Mouse (Mus musculus) lung, adult 2 months (tissue): ENCODE data around the gene Pofut2.

Experiments
- CTCF ChIP-seq: fragments of 200-500 bp; IDR thresholded peaks from 2 replicates; pipeline ENCODE4 v1.5.1; 2011; ENCODE audit warnings: mild to moderate bottlenecking, low read length, control low read depth; ENCODE audit not compliant: insufficient read depth
- POLR2A ChIP-seq: fragments of 200-500 bp; IDR thresholded peaks from 2 replicates; pipeline ENCODE4 v1.6.1; 2011; ENCODE audit warnings: low read depth, mild to moderate bottlenecking, control low read depth, low read length, borderline replicate concordance; ENCODE audit errors: extremely low read depth

DNA sequence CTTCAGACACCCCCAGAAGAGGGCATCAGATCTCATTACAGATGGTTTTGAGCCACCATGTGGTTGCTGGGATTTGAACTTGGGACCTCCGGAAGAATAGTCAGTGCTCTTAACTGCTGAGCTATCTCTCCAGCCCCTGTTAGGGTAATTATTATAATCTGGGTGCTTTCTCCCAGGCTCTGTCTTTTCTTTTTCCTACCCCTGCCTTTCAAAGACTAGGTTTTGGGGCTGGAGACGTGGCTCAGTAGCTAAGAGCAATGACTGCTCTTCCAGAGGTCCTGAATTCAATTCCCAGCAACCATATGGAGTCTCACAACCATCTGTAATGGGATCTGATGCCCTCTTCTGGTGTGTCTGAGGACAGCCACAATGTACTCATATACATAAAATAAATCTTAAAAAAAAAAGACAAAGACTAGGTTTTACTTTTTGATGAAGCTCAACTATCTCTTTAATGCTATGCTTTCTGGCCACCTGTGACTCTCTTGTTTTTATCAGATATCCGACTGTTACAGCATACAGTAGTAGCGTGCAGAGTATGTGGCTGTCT is 902 bp upstream of the Pofut2 start:
- TF ChIP-seq CTCF (no peak), POLR2A (no peak)
